Mouse (Mus musculus) erythroblast, embryonic 14.5 days (primary cell): ENCODE results near the gene Armc10. TPM values are rescaled to one million over a fixed set of nuclear protein-coding genes. Genes with fewer than 3 reads are reported as not detected.

Experiments used
- H3K27me3 ChIP-seq: 2 replicates; pipeline ENCODE4 v1.6.1; 2012; ENCODE audit warnings: inconsistent platforms; ENCODE audit not compliant: control insufficient read depth
- H3K36me3 ChIP-seq: 2 replicates; pipeline ENCODE4 v1.6.1; 2012; ENCODE audit warnings: mild to moderate bottlenecking, inconsistent platforms; ENCODE audit not compliant: control insufficient read depth
- H3K4me1 ChIP-seq: 2 replicates; pipeline ENCODE4 v1.6.1; 2012; ENCODE audit warnings: inconsistent platforms; ENCODE audit not compliant: control insufficient read depth
- H3K4me3 ChIP-seq: replicated peaks from 2 replicates; pipeline ENCODE3; 2012; ENCODE audit warnings: moderate library complexity, mild to moderate bottlenecking, inconsistent platforms
- H3K9me3 ChIP-seq: 2 replicates; pipeline ENCODE4 v1.6.1; 2012; ENCODE audit warnings: low read length, inconsistent platforms, mixed read lengths; ENCODE audit not compliant: control insufficient read depth
- GATA1 ChIP-seq: IDR thresholded peaks from 2 replicates; pipeline ENCODE4 v1.6.1; 2012; ENCODE audit warnings: low read length, inconsistent platforms, mixed read lengths
- TAL1 ChIP-seq: IDR thresholded peaks from 3 replicates; pipeline ENCODE4 v1.6.1; 2012; ENCODE audit warnings: low read length, inconsistent platforms, mixed read lengths
- polyA plus RNA-seq: library from polyadenylated mRNA; stranded (reverse); fragments of >175 nt; gene quantifications from 2 replicates; pipeline ENCODE4 v1.2.3, GENCODE M21; 2012

The Armc10 gene
- polyA plus RNA-seq, 1 experiment = 0.21 TPM

- Histone ChIP-seq H3K4me1 (peaks cover 12% of the 10 kb centered on the region), H3K9me3 (peaks cover 6% of the 10 kb centered on the region; the same call in 1 of the 2 replicates), H3K36me3 (peaks cover 27% of the 10 kb centered on the region), H3K27me3 (no peaks in the 10 kb centered on the region), H3K4me3 (no peak overlapping the region)
- no peak for TF ChIP-seq TAL1
- no peak for TF ChIP-seq GATA1
Observed at GRCm38 (mm10) chr5:21677939-21678338, 32.3 kb downstream of the Armc10 start.

DNA sequence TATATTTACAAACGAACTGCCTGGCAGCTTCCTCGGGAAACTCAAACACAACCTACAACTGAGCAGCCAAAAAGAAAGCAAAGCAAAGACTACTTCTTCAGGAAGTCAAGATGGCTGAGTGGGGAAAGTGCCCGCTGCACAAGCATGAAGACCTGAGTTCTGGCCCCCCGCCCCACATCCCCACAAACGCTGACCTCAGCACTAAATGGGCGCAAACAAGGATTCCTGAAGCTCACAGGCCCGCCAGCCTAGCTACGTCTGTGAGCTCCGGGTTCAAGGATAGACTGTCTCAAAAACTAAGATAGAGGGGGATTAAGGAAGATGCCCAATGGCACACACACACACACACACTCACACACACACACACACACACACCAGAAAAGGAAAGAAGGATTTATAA lies 32.8 kb downstream of the Armc10 start:
- TF ChIP-seq TAL1 (no peak), GATA1 (no peak)
- peaks cover 6% of the 10 kb centered on the region; the same call in 1 of the 2 replicates for H3K9me3 ChIP-seq
- peaks cover 27% of the 10 kb centered on the region for H3K36me3 ChIP-seq
- no peak overlapping the region for H3K4me3 ChIP-seq
- no peaks in the 10 kb centered on the region for H3K27me3 ChIP-seq
- H3K4me1 ChIP-seq = peaks cover 7% of the 10 kb centered on the region

DNA sequence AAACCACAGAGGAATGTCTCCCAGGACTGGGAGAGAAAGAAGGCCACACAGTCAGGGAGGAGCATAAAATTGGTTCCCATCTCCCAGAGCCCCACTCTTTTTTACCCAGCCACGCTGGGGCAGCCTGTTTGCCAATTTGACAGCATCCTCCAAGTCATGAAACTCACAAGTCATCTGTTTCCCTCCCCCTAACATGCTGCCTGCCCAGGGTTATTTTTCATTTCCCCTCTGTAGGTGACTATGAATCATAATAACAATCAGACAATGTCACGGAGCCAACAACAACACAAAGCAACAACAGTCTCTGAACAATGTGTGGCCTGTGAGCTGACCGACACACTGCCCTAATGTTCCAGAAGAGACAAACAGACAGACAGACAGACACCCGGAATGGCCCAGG lies 34.4 kb downstream of the Armc10 start:
- Histone ChIP-seq H3K9me3 (peaks cover 6% of the 10 kb centered on the region; the same call in 1 of the 2 replicates), H3K4me1 (no peaks in the 10 kb centered on the region; the same call in 1 of the 2 replicates), H3K36me3 (peaks cover 19% of the 10 kb centered on the region), H3K4me3 (no peak overlapping the region), H3K27me3 (no peaks in the 10 kb centered on the region)
- no peak for TF ChIP-seq TAL1
- no peak for TF ChIP-seq GATA1

DNA sequence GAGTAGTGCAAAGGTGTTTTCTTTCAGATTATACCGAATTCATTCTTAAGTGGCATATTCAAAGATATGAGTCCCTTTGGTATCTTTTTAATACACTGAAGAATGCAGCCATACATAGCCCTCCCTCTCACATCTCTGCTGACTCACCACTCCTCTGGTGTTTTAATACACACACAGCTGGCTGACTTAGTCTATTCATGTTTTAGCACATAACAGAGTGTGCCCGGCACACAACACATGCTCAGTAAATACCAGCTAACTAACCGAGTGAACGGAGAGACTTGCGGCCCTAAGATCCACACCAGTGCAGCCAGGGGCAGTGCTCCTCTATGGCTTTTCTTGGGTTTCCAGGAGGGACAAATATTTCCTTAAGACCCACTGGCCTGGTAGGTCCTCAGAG lies 35.3 kb downstream of the Armc10 start:
- no peaks in the 10 kb centered on the region for H3K4me1 ChIP-seq
- peaks cover 10% of the 10 kb centered on the region for H3K36me3 ChIP-seq
- peaks cover 3% of the 10 kb centered on the region; the same call in 1 of the 2 replicates for H3K9me3 ChIP-seq
- H3K27me3 ChIP-seq = no peaks in the 10 kb centered on the region
- no peak for TF ChIP-seq TAL1
- no peak for TF ChIP-seq GATA1
- no peak overlapping the region for H3K4me3 ChIP-seq

- Histone ChIP-seq H3K4me3 (no peak overlapping the region), H3K36me3 (0 out of 2 replicates have a peak, but pooled peaks cover 2% of the 10 kb centered on the region), H3K27me3 (no peaks in the 10 kb centered on the region), H3K4me1 (peaks cover 3% of the 10 kb centered on the region), H3K9me3 (no peaks in the 10 kb centered on the region)
- TF ChIP-seq GATA1 (no peak), TAL1 (no peak)
Observed at GRCm38 (mm10) chr5:21683811-21684210, 38.2 kb downstream of the Armc10 start.

GRCm38 (mm10) chr5:21685001-21685400 lies 39.4 kb downstream of the Armc10 start:
- H3K9me3 ChIP-seq = no peaks in the 10 kb centered on the region
- peaks cover 3% of the 10 kb centered on the region for H3K4me1 ChIP-seq
- no peaks in the 10 kb centered on the region for H3K27me3 ChIP-seq
- H3K4me3 ChIP-seq = no peak overlapping the region
- H3K36me3 ChIP-seq = 0 out of 2 replicates have a peak, but pooled peaks cover 2% of the 10 kb centered on the region
- TF ChIP-seq GATA1 (no peak), TAL1 (no peak)

GRCm38 (mm10) chr5:21687042-21687441 lies 41.4 kb downstream of the Armc10 start:
- H3K9me3 ChIP-seq = no peaks in the 10 kb centered on the region
- no peaks in the 10 kb centered on the region for H3K36me3 ChIP-seq
- H3K4me1 ChIP-seq = peaks cover 3% of the 10 kb centered on the region
- TF ChIP-seq TAL1 = no peak
- TF ChIP-seq GATA1 = no peak
- no peaks in the 10 kb centered on the region for H3K27me3 ChIP-seq
- H3K4me3 ChIP-seq = no peak overlapping the region

DNA sequence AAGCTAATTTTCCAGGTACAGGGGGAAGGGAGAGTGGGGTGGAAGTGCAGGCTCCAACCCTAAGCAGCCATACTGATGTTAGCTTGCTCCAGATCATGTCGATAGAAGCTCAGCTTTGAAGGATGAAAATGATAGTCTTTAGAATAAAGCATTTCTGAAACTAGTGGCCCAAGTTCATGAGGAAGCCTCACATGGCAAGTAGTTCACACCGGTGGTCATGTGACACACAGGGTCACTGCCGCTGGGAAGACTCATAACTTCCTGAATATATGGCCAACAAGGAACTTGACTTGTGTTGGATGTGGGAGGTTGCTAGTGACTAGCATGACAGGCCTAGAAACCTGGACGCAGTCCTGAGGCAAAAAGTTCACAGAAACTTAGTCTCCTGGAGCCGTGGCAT lies 46.6 kb downstream of the Armc10 start:
- TF ChIP-seq GATA1 (no peak), TAL1 (no peak)
- Histone ChIP-seq H3K27me3 (no peaks in the 10 kb centered on the region), H3K36me3 (no peaks in the 10 kb centered on the region), H3K4me3 (no peak overlapping the region), H3K9me3 (no peaks in the 10 kb centered on the region), H3K4me1 (no peaks in the 10 kb centered on the region)

DNA sequence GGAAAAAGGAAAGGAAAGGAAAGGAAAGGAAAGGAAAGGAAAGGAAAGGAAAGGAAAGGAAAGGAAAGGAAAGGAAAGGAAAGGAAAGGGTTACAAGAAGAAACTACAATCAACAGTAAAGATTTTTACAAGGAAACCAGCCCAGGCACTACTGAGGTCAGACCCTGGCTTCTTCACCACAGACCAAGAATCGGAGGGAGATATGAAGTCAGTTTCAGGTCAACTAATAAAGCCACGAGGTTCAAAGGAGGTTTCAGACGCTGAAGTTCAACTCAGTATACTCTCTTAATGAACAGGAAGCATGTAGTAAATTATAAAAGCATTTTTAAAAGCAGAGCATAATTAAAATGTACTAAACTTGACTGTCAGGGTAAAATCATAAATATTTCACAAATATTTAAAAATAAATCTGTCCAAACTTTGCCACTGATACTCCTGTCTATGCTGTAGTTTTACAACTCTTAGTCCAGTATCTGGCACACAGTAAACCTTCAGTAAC lies 47.8 kb downstream of the Armc10 start:
- TF ChIP-seq TAL1 (no peak), GATA1 (no peak)

More for the DNA sequence above, 47.8 kb downstream of the Armc10 start:
- no peaks in the 10 kb centered on the region for H3K27me3 ChIP-seq
- no peaks in the 10 kb centered on the region for H3K4me1 ChIP-seq
- no peaks in the 10 kb centered on the region for H3K36me3 ChIP-seq
- no peaks in the 10 kb centered on the region for H3K9me3 ChIP-seq
- no peak overlapping the region for H3K4me3 ChIP-seq
